Mouse (Mus musculus): ENCODE results near the gene H1fx.

GRCm38 (mm10) chr6:87981547-87982256 is at the start of gene H1fx:
- TF ChIP-seq CTCF (IDR thresholded peaks at IDR 0.05; ENCODE audit: insufficient read depth, low read length) (no peak), POLR2A (IDR thresholded peaks at IDR 0.05; ENCODE audit: borderline replicate concordance, extremely low read depth, low read depth, low read length) (peak; percentile 26; the same call in 1 of the 2 replicates)

All from lung, adult 2 months (tissue).